Mouse (Mus musculus): ENCODE results near the gene Primpol. TPM values are rescaled to one million over a fixed set of nuclear protein-coding genes. Genes with fewer than 3 reads are reported as not detected.

Gene Primpol
- polyA plus RNA-seq, 1 experiment = 0.58 TPM

DNA sequence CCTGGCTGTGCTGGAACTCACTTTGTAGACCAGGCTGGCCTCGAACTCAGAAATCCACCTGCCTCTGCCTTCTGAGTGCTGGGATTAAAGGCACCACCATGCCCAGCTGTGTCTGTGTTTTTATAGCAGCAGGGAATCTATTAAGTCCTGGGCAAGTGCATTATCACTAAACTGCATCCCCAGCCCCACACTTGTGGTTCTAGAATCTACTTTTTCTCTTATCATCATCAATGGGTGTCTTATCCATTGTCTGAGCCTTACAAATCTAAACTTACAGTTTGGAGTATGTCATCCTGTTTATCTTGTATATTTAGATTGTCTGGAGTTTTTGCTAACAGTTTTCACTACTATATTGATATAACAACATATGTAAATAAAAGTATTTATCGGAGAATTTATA, 28.3 kb downstream of the Primpol start:
- TF ChIP-seq GATA1 (IDR thresholded peaks at IDR 0.05; ENCODE audit: low read length) = peak; percentile 76

DNA sequence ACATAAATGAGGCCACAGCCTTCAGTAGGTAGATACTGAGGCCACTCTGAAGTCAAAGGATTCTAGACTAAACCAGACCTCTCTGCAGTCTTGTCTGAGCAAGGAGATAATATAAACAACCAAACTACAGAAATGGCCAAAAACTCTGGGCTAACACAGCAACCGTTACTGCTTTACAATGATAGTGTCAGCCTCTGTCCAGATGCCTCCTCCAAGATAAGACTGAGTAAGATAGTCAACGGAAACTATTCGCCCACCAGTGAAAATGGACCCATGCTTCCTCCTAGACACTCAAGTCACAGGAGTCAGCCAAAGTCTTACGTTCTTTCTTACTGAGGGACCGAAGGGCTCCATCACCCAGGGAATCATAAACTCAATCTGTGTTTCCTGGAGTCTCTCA, 29.1 kb downstream of the Primpol start:
- TF ChIP-seq GATA1 (IDR thresholded peaks at IDR 0.05; ENCODE audit: low read length) = peak; percentile 93

DNA sequence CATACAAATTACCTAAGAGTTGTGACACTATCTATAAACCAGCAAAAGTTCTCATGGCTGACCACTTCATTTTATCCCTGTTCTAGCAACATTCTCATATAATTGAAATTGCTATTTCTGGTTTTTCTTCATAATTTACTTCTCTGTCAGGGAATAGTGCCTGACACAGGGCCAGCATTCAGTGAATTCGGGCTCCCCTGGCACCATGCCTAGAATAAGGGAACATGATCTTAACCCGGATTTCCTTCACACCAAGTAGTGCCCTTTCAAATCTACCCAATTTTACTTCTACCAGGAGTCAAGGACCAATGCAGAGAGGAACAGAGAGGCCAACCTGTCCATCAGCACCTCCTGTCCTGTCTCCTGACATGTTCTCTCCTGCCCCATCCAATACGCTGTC, 31.4 kb downstream of the Primpol start:
- no peak for TF ChIP-seq GATA1 (IDR thresholded peaks at IDR 0.05; ENCODE audit: low read length)

DNA sequence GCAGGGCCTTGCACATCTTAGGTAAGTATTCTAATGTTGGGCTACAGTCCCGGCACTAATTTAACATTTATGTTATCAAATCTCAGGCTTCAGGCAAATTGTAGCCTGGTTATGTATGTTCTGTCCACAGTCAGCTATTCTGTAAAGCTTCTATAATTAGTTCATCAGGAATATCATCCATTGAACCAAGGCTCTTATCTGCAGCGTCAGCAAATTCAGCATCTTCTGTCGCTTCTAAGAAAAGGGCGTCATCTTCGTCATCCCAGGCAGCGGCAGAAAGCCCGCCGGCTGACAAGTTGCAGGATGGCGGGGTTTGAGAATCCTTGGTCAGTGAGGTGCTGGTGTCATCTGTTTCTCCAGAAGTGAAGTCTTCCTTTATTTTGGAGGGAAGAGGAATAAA, 38.2 kb downstream of the Primpol start:
- TF ChIP-seq GATA1 (IDR thresholded peaks at IDR 0.05; ENCODE audit: low read length) = no peak

DNA sequence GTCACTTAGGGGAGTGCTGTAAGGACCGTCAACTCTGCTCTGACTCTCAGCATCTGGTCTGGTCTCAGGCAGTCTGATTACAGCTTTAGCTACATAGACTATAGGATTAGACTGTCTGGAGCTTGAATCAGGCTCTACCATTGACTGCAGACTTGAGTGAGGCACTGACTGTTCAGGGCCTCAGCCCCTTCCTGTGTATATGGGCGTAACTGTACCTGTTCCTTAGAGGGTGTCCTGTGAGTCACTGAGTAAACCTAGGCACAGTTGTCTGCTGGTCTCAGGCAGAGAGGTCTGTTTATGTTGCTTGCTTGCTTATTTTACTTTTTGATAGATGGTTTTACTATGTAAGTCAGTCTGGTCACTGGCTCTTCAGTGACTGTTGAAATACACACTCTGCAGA, 43.0 kb downstream of the Primpol start:
- TF ChIP-seq GATA1 (IDR thresholded peaks at IDR 0.05; ENCODE audit: low read length) = no peak

DNA sequence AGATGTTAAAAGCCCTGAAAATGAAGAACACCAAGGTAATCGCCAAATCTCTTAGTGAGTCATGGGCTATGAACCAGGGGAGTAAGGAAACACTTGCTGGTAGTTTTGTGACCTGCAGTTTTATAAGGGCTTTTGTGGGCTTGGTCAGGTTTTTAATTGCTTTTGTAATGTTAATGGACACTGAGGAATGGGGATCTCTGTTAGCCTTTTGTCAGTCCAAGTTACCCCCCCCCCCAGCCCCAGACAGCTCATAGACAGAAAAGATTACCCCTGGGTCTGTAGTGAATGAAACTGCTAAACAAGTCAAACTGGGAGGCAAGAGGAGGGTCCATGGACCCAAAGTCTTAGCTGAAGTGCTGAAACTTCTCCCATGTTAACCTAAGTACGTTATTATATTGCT, 43.6 kb downstream of the Primpol start:
- TF ChIP-seq GATA1 (IDR thresholded peaks at IDR 0.05; ENCODE audit: low read length) = no peak

DNA sequence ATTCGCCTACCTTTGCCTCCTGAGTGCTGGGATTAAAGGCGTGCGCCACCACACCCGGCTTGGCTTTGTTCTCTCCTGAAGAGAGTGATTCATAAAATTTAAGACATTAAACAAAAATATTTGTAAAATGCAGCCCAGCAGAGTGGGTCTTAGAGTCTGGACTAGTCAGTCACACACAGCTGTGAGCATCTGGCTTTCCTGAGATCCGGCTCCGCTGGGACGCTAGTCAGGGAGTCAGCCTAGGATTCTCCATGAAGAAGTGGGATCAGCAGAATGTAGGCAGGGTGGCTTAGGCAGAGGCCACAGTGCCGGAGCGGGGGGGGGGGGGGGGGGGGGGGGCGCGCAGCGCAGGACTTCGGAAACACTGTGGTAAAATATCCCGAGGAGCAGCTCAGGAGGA, 46.3 kb downstream of the Primpol start:
- TF ChIP-seq GATA1 (IDR thresholded peaks at IDR 0.05; ENCODE audit: low read length) = no peak

DNA sequence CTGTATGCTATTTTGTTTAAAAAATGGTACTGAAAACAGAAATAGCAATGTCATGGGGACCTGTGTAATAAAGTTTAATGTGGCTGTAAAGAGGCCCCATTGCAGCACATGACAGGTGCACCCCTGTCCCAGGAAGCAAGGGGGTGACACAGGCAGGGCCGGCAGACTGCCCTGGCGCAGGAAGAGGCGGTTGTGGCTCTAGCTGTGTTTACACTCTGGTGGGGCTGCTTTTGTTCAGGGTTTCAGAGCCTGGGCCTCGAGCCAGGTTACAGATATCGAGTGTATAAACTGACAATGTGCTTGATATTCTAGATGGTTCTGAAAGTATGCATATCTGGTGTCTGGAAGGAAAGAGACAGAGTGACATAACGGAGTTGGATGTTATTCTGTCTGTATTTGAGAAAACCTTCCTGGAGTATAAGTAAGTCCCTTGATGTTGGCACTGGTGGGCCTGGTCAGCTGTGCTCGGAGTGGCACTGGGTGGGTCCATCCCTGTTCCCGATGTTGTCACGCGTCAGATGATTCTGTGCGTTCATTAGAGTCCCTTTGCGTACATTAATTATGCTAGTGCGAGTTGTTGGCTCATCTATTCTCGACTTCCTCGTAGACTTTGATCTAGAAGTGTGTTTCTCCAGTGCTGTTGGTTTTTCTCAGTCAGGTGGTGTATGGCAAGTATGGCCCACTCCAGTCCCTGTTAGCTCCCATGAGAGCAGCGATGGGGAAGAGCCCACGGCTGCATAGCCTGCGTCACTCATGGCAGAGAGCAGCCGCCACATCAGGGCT, 47.2 kb downstream of the Primpol start:
- TF ChIP-seq GATA1 (IDR thresholded peaks at IDR 0.05; ENCODE audit: low read length) = no peak

DNA sequence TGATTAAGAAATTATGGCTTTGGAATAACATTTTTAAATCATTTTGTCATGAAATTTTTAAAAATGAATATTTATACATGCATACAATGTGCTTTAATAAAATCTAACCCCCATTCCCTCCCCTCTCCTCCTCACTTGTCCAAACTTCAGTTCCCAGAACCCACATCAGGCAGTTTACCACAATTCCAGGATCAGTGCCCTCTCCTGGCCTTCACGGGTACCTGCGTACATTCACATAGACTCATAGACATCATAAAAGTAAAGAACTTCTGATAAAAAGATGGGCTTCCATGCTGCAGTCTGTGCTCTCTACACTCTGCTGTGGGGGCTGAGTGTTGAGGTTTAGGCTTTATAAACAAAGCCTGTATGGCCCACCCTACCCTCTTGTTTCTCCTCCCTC, 48.1 kb downstream of the Primpol start:
- no peak for TF ChIP-seq GATA1 (IDR thresholded peaks at IDR 0.05; ENCODE audit: low read length)

DNA sequence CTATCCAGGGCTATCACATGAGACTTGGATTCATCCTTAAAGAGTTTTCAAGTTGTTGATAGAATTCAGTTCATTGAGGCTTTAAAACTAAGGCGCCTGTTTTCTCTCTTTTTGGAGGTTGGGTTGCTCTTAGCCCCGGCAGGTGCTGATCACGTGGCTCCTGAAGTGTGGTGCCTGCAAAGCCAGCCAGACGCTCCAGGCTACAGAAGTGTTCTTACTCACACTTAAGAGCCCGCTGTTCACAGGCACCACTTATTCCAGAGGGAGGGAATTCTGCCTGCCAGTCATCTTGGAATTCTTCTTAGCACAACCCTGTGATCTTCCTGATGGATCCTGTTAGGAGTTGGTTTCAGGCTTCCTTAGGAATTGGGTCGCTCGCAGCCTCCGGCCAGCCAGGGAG, 49.1 kb downstream of the Primpol start:
- no peak for TF ChIP-seq GATA1 (IDR thresholded peaks at IDR 0.05; ENCODE audit: low read length)

DNA sequence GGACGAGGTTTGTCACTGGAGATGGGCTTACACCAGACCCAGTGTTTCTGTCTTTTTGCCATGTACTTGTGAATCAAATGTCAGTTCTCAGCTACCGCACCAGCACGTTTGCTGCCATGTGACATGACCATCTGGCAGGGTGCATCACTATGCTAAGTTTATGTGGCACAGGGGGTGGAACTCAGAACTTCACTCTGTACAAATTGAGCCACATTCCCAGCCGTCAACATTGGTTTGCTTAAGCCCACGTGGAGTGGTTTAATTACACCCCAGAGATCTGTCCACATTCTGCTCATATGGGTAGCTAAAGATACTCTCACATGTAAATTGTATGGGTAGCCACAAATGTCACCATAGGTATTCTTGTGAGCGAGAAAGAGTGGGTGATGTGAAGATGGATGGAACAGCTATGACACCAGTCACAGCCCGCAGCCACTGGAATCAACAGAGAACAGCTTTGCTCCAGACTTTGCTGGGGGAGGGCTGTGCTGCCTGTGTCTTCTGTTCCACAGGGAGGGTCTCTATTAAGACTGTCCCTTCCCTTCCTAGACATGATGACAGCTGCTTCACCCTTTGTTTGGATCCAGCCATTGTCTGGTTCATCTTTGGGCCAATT, 50.0 kb downstream of the Primpol start:
- no peak for TF ChIP-seq GATA1 (IDR thresholded peaks at IDR 0.05; ENCODE audit: low read length)

DNA sequence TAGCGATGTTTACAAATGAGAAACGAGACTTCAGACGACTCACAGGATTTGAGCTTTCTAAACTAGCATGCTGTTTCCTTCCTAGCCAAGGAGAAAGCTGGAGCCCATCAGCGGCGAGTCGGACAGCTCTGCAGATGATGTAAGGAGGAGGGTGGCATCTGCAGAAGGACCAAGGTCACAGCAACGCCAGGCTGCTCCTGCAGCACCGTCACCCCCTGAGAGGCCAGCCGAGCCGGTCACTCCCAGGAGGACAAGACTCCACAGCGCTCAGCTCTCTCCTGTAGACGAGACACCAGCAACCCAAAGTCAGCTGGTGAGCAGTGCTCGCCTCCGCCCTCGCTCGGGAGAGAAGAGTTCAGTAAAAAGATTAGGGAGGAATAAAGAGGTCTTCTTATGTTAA, 54.7 kb downstream of the Primpol start:
- TF ChIP-seq GATA1 (IDR thresholded peaks at IDR 0.05; ENCODE audit: low read length) = no peak

DNA sequence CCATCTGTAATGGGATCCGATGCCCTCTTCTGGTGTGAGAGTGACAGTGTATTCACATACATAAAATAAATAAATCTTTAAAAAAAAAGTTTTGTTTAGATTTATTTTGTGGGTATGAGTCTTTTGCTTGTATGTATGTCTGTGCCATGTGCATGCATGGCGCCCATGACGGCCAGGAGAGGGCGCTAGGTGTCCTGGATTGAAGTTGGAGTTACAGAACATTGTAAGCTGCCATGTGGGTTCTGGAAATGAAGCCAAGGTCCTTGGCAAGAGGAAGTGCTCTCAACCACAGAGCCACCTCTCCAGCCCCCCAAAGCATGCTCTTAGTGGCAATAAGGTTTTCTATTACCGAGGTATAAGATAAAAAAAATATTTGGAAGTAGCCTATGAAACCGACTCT, 57.6 kb downstream of the Primpol start:
- TF ChIP-seq GATA1 (IDR thresholded peaks at IDR 0.05; ENCODE audit: low read length) = no peak

DNA sequence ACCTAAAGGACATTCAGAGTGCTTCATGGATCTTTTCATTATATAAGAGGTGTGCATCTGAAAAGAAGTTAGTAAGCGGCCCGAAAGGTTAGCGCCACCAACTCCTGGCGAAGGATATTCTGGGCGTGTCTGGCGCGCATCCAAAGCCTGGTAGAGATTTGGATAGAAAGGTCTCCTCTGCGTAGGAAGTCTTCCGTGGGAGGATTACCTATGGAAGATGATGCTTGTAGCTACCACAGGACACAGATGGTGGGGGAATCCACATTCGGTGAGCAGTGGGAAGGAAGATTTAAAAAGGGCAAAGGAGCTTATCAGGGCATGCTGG, 64.6 kb downstream of the Primpol start:
- no peak for TF ChIP-seq GATA1 (IDR thresholded peaks at IDR 0.05; ENCODE audit: low read length)

DNA sequence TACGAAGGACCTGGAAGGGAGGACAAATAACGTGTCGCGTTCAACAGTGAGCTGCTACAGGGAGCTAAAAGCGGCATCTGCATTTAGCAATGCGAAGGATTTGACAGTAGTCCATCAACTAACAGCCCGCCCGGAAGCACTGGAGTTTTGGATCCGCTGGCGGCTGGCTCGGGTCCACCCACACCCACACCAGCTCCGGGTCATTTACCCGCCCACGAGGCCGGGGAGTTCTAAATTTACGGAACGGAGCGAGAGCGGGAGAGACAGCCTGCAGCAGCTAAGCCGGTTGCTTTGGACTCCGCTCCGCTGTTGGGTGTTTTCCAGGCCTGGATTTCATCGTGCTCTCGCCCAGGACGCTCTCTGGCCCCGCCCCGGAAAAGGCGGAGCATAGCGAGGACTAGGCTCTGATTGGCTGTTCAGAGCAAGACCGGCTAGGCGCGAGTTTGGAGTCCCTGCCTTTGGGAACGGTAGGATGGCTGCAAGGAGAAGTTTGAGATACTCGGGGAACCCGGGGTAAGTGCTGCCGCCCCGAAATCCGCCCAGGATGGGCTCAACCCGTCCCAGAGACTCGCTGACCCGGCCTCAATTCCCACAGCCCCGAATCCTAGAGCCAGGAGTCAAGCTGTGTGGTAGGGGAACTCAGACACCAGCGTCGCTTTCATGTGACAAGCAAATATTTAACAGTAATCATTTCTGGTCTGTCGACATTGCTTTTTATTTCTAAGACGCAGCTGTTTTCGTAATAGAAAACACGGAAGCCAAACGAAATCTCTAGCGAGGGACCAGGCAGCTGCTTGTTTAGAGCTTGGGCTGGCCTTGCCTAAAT, 65.2 kb downstream of the Primpol start, which contains the start of gene Cenpu:
Gene Cenpu, plus strand, starts transcription at position 414 of the 826 bp plus-strand sequence.
- TF ChIP-seq GATA1 (IDR thresholded peaks at IDR 0.05; ENCODE audit: low read length) = no peak

DNA sequence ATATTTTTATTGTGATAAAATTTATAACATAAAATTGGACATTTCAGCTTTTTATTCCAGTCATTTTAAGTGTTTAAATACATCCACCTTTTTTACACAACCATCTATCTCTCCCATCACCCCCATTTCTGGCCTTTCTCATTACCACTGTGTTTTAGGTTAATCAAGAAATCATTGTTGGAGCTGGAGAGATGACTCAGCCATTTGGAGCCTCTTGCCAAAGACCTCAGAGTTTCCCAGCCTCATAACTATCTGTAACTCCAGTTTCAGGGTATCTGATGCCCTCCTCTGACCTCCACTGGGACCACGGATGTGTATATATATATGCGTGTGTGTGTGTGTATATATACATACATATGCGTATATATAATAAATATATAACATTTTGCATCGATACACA, 66.0 kb downstream of the Primpol start:
- no peak for TF ChIP-seq GATA1 (IDR thresholded peaks at IDR 0.05; ENCODE audit: low read length)
